Mouse (Mus musculus) spleen, adult 2 months (tissue): ENCODE data around the gene Zkscan2.

Experiments used
- CTCF ChIP-seq: fragments of 200-500 bp; IDR thresholded peaks from 2 replicates; pipeline ENCODE4 v1.5.1; 2011; ENCODE audit warnings: mild to moderate bottlenecking, inconsistent platforms; ENCODE audit not compliant: insufficient read depth, insufficient read length, insufficient replicate concordance; ENCODE audit errors: extremely low read depth
- POLR2A ChIP-seq: fragments of 200-500 bp; IDR thresholded peaks from 2 replicates; pipeline ENCODE4 v1.6.1; 2011; ENCODE audit warnings: low read depth, low read length, inconsistent platforms

- no peak for TF ChIP-seq CTCF
- no peak for TF ChIP-seq POLR2A
These were observed 51.5 kb downstream of the Zkscan2 start for GRCm38 (mm10) chr7:123448794-123449193.
